Mouse (Mus musculus) neural tube, embryonic 13.5 days (tissue): ENCODE measurements around the gene Fas. TPM values are rescaled to one million over a fixed set of nuclear protein-coding genes. Genes with fewer than 3 reads are reported as not detected.

ENCODE experiments used
- ATAC-seq: fragments of 200-750 bp; cut with Nextera tagmentation; 2 replicates; pipeline ENCODE4 v1.8.0; 2017; ENCODE audit warnings: low read depth, mild to moderate bottlenecking, moderate TSS enrichment, moderate library complexity
- H3K27ac ChIP-seq: fragments of 300-500 bp; sonication (generic); replicated peaks from 2 replicates; pipeline ENCODE4 v1.5.1; 2015; ENCODE audit warnings: moderate library complexity, mild to moderate bottlenecking, inconsistent platforms
- H3K27me3 ChIP-seq: fragments of 300-500 bp; sonication (generic); 2 replicates; pipeline ENCODE4 v1.6.1; 2015; ENCODE audit warnings: mild to moderate bottlenecking, inconsistent platforms
- H3K36me3 ChIP-seq: fragments of 300-500 bp; sonication (generic); 2 replicates; pipeline ENCODE4 v1.6.1; 2015; ENCODE audit warnings: mild to moderate bottlenecking, inconsistent platforms
- H3K4me1 ChIP-seq: fragments of 300-500 bp; sonication (generic); replicated peaks from 2 replicates; pipeline ENCODE4 v1.6.1; 2015; ENCODE audit warnings: inconsistent platforms
- H3K4me2 ChIP-seq: fragments of 300-500 bp; sonication (generic); 2 replicates; pipeline ENCODE4 v1.6.1; 2015; ENCODE audit warnings: inconsistent platforms, mild to moderate bottlenecking, moderate library complexity
- H3K4me3 ChIP-seq: fragments of 300-500 bp; sonication (generic); 2 replicates; pipeline ENCODE4 v1.5.1; 2015; ENCODE audit warnings: mild to moderate bottlenecking, inconsistent platforms
- H3K9ac ChIP-seq: fragments of 300-500 bp; sonication (generic); 2 replicates; pipeline ENCODE4 v1.6.1; 2015; ENCODE audit warnings: moderate library complexity, mild to moderate bottlenecking, inconsistent platforms
- H3K9me3 ChIP-seq: fragments of 300-500 bp; sonication (generic); 2 replicates; pipeline ENCODE4 v1.6.1; 2016; ENCODE audit warnings: inconsistent platforms
- WGBS: fragments of 180-500 bp; shearing (Covaris S2); methylation state at CpG from one replicate; pipeline ENCODE4 v1.1.7; 2015; 5-methylcytosine and 5-hydroxymethylcytosine counted together
- polyA plus RNA-seq: library from polyadenylated mRNA; unstranded; fragments of >200 nt; fragmentation: Nextera tagmentation; extraction: Ambion mirVana; gene quantifications from 2 replicates; pipeline ENCODE4 v1.2.1, GENCODE M21; 2015

Fas gene
- polyA plus RNA-seq, 1 experiment from 2014 or later, result 1.0 TPM

DNA sequence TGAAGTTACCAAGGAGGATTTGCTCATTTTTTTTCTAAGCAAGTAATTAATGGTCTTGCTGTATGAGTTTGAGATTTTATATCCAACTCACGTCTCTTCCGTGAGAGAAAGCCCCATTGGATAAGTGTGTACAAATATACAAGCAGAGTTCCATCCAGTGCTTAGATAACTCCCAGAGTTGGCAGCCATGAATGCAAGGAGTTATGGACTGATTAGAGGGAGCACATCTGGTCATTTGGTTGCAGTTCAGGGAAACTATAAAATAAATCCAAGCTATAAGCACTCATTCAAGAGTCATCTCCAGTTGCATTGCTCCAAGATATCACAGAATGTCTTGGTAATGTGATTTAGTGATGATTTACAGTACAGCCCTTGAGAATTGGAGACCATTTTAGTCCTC is 33.5 kb upstream of the Fas start:
- Histone ChIP-seq H3K9ac (no peak overlapping the region), H3K27ac (no peak overlapping the region), H3K4me3 (no peak overlapping the region), H3K4me1 (no peaks in the 10 kb centered on the region), H3K27me3 (no peaks in the 10 kb centered on the region), H3K36me3 (no peaks in the 10 kb centered on the region), H3K9me3 (no peaks in the 10 kb centered on the region), H3K4me2 (no peak overlapping the region)
- ATAC-seq, result no peak
- WGBS, result 89% methylated on average over 2 of the region's 2 CpGs

DNA sequence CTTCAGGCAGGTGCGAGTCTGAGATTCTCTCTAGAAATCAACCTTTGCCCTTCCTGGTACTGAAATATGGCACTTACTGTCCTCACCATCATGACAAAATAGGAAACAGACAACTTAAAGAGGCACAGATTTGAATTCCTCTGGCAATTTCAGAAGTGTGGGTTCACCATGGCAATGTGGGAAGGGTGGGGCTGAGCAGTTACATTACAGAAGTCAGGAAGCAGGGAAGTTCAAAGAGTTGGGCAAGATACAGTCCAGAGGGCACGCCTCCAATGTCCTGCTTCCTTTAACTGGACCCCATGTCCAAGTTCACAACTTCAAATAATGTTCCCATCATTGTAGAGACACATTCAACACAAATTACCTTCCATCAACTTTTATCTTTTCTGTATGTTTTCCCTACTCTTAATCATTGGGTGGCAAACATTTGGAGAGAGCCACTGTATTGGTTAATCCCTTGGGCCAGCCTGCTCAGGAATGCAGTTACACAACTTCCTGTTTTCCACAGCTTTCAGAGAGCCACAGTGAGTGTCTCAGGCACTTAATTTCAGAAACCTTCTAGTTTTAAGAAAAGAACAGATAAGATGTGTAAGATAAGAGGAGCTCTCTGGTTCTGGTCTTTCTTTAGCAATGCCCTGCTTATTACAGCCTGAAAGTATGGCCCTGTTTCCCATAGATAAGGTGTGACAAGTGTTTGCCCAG is 28.0 kb upstream of the Fas start:
- Histone ChIP-seq H3K27ac (no peak overlapping the region), H3K36me3 (no peaks in the 10 kb centered on the region), H3K4me3 (no peak overlapping the region), H3K4me1 (no peaks in the 10 kb centered on the region), H3K27me3 (no peaks in the 10 kb centered on the region), H3K4me2 (no peak overlapping the region), H3K9me3 (no peaks in the 10 kb centered on the region), H3K9ac (no peak overlapping the region)
- 77% methylated on average over 2 of the region's 2 CpGs for WGBS
- no peak for ATAC-seq

DNA sequence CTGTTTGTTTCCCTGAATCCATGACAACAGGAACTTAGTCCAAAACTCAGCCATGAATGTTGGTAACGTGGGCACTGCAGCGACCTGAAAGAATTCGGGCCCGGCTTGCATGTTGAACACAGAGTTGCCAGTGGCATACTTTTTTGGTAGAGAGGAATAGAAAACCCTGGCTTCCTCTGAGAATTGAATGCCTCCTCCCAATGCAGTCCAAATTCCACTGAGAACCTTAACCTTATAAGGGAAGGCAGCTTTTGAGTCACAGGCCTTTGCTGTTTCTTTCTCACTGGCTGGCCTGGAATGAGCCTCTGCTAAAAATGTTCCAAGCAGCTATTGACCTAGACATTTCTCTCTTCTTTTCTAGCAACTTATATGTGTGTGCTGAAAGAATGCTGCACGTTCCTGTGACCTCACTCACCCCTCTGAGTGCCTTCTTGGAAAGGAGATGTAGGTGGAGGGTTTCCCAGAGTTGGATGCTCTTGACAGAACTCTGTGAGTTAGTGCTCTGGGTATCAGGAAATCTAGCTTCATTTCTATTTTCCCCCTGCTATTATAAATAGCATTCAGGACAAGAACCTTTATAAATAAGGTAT is 24.8 kb upstream of the Fas start:
- WGBS, result 80% methylated on average over 5 of the region's 5 CpGs
- no peak overlapping the region for H3K27ac ChIP-seq
- H3K27me3 ChIP-seq, result no peaks in the 10 kb centered on the region
- H3K4me3 ChIP-seq, result no peak overlapping the region
- H3K4me2 ChIP-seq, result no peak overlapping the region
- no peak overlapping the region for H3K9ac ChIP-seq
- ATAC-seq, result no peak
- H3K9me3 ChIP-seq, result no peaks in the 10 kb centered on the region
- no peaks in the 10 kb centered on the region for H3K4me1 ChIP-seq
- no peaks in the 10 kb centered on the region for H3K36me3 ChIP-seq

DNA sequence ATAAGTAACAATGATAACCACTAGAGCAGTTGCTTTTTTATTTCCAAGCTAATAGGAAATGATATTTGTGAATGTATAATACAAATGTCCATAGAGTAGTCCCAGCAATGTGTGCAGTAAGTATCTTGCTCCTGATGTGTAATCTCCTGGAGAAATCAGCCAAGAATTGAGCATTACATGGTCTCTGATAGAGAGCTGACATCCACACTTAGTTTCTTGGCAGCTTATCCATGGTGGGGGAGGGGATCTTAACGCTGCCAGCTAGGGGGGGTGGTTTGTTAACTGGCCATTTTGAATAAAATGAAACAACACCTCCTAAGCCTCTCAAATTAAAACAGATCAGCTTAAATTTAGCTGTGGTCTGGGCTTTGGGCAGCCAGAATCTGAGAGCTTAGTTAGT is 21.5 kb upstream of the Fas start:
- H3K4me3 ChIP-seq, result no peak overlapping the region
- no peak overlapping the region for H3K4me2 ChIP-seq
- 44% methylated on average over 1 of the region's 1 CpGs for WGBS
- H3K9me3 ChIP-seq, result no peaks in the 10 kb centered on the region
- no peaks in the 10 kb centered on the region for H3K27me3 ChIP-seq
- no peaks in the 10 kb centered on the region for H3K4me1 ChIP-seq
- no peaks in the 10 kb centered on the region for H3K36me3 ChIP-seq
- H3K27ac ChIP-seq, result no peak overlapping the region
- ATAC-seq, result no peak
- H3K9ac ChIP-seq, result no peak overlapping the region

DNA sequence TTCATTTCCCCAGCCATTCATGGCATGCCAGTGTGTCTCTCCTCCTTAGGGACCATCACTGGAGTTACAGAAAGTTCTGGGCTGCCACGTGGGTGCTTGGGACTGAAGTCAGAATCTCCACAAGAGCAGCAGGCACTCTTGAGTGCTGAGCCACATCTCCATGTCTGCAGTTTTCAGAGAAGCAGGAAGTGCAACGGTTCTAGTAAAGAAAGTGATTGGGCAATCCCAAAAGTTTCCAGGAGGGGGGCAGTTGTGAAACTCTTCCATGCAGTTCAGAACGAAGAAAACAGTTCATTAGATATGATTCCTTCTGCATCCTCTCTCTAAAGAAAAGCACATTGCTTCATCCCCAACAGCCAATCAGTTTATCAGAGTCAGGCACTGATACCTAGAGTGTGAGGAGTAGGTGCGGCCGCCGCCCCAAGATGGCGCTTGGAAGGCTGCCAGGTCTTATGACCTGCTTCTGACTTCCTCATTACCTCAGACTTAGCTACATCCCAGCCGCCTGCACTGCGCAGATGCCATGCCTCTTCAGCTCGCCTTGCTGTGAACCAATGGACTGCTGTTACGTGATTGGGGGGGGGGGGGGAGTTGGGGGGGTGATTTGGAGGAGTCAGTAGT is 20.2 kb upstream of the Fas start:
- no peak overlapping the region for H3K4me3 ChIP-seq
- H3K27me3 ChIP-seq, result no peaks in the 10 kb centered on the region
- H3K9ac ChIP-seq, result no peak overlapping the region
- H3K9me3 ChIP-seq, result no peaks in the 10 kb centered on the region
- no peak overlapping the region for H3K27ac ChIP-seq
- no peaks in the 10 kb centered on the region for H3K36me3 ChIP-seq
- H3K4me2 ChIP-seq, result no peak overlapping the region
- no peaks in the 10 kb centered on the region for H3K4me1 ChIP-seq
- no peak for ATAC-seq
- 89% methylated on average over 11 of the region's 11 CpGs for WGBS

DNA sequence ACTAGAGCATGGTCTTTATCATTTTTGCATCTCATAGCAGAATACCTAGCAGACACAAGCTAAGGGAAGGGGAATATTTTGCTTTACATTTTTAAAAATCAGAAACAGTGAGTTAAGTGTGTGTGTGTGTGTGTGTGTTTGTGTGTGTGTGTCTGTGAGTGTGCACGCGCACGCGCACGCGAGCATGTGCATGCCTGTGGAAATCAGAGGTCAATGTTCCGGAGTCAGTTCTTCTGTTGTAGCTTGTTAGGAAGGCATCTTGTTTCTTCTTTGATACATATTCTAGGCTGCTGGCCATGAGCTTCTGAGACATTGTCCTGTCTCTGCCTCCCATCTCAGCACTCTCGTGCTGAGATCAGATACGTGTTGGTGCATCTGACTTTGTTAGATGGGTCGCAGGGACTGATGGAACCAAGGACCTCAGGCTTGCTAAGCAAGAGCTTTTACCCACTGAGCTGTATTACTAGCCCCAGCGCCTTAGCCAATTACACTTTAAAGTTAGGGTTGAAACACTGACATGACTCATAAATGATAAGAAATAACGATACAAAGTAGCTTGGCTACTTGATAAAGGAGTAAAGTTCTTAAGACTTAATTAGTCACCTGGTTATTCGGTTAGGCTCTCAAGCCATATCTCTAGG is 19.5 kb upstream of the Fas start:
- H3K9me3 ChIP-seq, result no peaks in the 10 kb centered on the region

DNA sequence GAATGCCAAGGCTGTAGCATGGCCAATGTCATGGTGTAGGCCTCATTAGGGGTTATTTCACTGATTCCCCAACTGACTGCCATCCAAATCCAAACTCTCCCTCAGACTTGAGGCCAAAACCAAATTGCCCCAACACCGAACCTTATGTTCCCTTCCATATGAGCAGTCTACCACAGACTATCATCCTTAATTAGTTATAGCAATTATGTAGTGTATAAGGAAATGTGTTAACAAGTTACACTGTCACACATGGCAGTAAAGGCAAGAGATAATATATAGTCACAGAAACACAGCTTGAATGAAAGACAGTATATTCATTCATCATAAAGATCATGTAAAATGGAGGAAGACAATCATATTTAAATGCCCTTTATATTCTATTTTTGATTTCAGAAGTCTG is 17.4 kb upstream of the Fas start:
- Histone ChIP-seq H3K9me3 (no peaks in the 10 kb centered on the region), H3K27me3 (no peaks in the 10 kb centered on the region), H3K4me2 (no peak overlapping the region), H3K36me3 (no peaks in the 10 kb centered on the region), H3K4me1 (no peaks in the 10 kb centered on the region), H3K4me3 (no peak overlapping the region), H3K9ac (no peak overlapping the region), H3K27ac (no peak overlapping the region)
- 100% methylated on average over 1 of the region's 1 CpGs for WGBS
- no peak for ATAC-seq

More for the DNA sequence above, 19.5 kb upstream of the Fas start:
- H3K27ac ChIP-seq, result no peak overlapping the region
- 95% methylated on average over 13 of the region's 13 CpGs for whole genome bisulfite sequencing
- H3K4me2 ChIP-seq, result no peak overlapping the region
- no peak for ATAC-seq
- no peak overlapping the region for H3K9ac ChIP-seq
- no peaks in the 10 kb centered on the region for H3K4me1 ChIP-seq
- H3K4me3 ChIP-seq, result no peak overlapping the region
- H3K27me3 ChIP-seq, result no peaks in the 10 kb centered on the region
- no peaks in the 10 kb centered on the region for H3K36me3 ChIP-seq

DNA sequence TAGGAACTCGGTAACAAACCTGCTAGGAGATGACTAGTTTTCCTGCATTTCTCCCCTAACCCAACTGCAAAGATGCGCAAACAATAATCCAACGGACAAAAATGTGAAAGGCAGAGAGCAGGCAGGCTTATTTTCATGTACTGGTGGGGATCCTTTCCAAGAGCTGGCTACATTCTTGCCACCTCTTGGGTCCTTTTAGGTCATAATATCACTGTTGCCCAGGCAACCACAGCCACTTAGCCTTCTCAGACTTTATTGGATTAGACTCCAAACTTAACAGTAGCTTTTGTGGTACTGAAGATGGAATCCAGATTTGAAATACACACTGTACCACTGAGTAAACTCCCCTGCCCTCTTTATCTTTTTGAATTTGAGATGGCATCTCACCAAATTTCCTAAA is 12.4 kb upstream of the Fas start:
- Histone ChIP-seq H3K27me3 (no peaks in the 10 kb centered on the region), H3K4me2 (no peak overlapping the region), H3K27ac (no peak overlapping the region), H3K4me3 (no peak overlapping the region), H3K9ac (no peak overlapping the region), H3K9me3 (no peaks in the 10 kb centered on the region), H3K36me3 (no peaks in the 10 kb centered on the region), H3K4me1 (no peaks in the 10 kb centered on the region)
- 83% methylated on average over 3 of the region's 3 CpGs for WGBS
- no peak for ATAC-seq

DNA sequence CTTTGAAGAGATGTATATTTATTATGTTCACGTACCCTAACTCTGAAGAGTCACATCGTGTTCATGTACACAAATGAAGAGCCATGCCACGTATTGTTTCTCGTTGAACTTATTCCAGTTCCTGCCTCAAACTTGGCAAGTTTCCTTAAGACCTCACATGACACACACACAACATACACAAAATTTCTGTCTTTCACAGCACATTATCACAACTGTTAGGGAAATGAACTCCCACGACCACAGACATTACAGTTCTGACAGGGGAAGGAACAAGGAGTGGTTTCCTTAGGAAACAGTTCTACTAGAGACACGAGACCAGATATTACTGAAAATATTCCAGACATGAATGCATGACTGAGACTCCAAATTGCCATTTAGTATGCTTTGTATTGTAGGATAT is 6.9 kb upstream of the Fas start:
- no peak for ATAC-seq
- no peak overlapping the region for H3K9ac ChIP-seq
- H3K4me3 ChIP-seq, result no peak overlapping the region
- H3K27me3 ChIP-seq, result no peaks in the 10 kb centered on the region
- WGBS, result 86% methylated on average over 6 of the region's 6 CpGs
- no peak overlapping the region for H3K27ac ChIP-seq
- H3K36me3 ChIP-seq, result no peaks in the 10 kb centered on the region
- no peaks in the 10 kb centered on the region for H3K9me3 ChIP-seq
- no peaks in the 10 kb centered on the region for H3K4me1 ChIP-seq
- no peak overlapping the region for H3K4me2 ChIP-seq

DNA sequence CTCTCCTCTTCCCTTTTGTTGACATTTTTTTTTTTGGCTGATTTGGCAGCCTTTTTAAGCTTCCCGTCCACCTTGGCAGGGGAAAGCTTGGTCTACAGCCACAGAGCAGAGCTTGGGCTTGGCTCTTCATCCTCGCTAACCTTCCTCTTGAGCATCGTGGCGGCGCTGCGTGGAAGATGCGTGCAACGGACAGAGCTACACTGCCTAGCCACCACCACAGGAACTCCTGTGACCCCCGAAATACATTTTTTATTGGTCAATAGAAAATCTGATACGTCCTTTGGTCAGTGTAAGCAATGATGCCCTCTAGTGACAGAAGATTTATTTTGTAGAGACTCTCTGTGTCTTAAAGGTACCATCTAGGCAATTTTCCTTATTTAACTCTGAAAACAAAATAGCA is 6.1 kb upstream of the Fas start:
- H3K4me3 ChIP-seq, result no peak overlapping the region
- 65% methylated on average over 10 of the region's 10 CpGs for WGBS
- ATAC-seq, result no peak
- no peaks in the 10 kb centered on the region for H3K27me3 ChIP-seq
- no peaks in the 10 kb centered on the region for H3K36me3 ChIP-seq
- no peaks in the 10 kb centered on the region for H3K9me3 ChIP-seq
- H3K4me2 ChIP-seq, result no peak overlapping the region
- no peaks in the 10 kb centered on the region for H3K4me1 ChIP-seq
- no peak overlapping the region for H3K27ac ChIP-seq
- H3K9ac ChIP-seq, result no peak overlapping the region

DNA sequence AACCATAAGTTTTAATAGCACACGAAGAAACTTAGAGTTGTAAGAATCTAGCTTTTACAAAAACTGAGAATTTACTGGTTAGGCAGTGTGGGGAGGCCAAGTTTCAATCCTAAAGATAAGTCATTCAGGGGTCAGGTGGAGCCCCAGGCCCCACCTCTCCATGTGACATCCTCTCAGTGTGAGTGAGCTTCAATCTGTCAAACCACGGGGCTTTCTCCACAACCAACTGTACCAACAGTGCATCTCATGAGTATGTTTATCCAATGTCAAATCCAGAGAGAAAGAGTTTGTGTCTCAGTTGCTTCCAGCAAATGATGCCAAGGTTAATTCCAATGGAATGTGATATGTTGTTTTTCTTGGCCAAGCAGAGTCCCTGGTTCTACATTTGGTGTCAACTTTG is 5.6 kb upstream of the Fas start:
- Histone ChIP-seq H3K9ac (no peak overlapping the region), H3K27ac (no peak overlapping the region), H3K4me3 (no peak overlapping the region), H3K27me3 (no peaks in the 10 kb centered on the region), H3K4me2 (no peak overlapping the region), H3K9me3 (no peaks in the 10 kb centered on the region), H3K4me1 (peaks cover under 1% of the 10 kb centered on the region; the same call in 1 of the 2 replicates), H3K36me3 (no peaks in the 10 kb centered on the region)
- WGBS, result 66% methylated on average over 2 of the region's 2 CpGs
- ATAC-seq, result no peak

DNA sequence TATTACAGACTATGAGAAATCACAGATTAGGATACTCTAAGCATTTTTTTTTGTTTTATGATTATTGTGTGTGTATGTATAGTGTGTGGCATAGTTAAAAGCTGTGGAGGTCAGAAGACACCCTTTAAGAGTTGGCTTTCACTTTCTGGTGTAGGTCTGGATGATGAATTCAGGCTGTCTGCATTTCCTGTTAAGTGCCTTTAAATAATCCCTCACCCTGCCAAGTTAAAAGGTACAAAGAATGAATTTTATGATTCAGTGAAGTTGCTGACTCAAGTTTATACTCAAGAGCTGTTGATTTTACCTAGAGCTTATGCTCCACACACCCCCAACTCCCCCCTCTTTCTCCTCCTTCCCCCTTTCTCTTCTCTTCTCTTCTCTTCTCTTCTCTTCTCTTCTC is 3.2 kb upstream of the Fas start:
- peaks cover 16% of the 10 kb centered on the region for H3K4me1 ChIP-seq
- no peak overlapping the region for H3K4me3 ChIP-seq
- H3K9ac ChIP-seq, result no peak overlapping the region
- peaks cover 6% of the 10 kb centered on the region; the same call in 1 of the 2 replicates for H3K27me3 ChIP-seq
- H3K9me3 ChIP-seq, result no peaks in the 10 kb centered on the region
- H3K27ac ChIP-seq, result no peak overlapping the region
- no peak for ATAC-seq
- H3K36me3 ChIP-seq, result no peaks in the 10 kb centered on the region
- H3K4me2 ChIP-seq, result no peak overlapping the region
